Mouse (Mus musculus): Measurements from ENCODE around the gene Poldip3.

Gene Poldip3

DNA sequence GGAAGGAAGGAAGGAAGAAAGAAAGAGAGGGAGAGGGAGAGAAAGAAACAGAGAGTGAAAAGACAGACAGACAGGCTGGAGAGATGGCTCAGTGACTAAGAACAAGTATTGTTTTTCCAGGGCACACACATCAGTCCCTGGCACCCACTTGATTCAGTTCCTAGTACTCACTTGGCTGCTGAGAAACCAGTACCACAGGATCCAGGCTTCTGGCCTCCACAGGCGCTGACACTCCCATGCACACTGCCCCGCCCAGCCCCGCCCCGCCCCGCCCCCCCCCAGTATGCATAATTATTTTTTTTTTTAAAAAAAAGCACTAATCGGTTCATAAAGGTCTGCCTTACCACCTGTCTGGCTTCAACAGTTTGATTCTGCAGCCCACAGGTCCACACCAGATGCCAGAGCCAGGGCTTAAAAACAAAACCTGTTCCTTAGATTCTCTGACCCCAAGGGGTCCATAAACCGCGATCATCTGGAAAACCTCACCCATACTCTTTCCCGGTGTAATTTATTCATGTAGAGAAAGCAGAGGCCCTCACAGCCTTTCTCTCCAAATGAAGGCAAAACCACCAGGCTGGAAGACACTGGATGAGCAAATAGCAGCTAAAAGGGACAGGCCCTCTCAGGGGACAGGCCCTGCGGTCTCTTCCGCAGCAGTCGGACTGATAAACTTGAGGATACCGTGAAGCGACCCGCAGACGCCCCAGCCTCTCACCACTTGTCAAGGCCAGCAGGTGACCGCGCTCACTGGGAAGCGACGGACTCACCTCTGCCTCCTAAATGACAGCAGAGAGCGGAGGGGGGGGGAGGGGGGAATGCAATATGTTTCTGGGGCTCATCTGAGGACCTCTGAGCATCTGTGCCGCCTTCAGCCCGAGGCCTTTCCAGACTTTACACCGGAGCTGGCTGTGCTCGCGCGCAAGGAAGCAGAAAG, 60.4 kb downstream of the Poldip3 start:
- DNase-seq (ENCODE audit: low read depth, low spot score) = no peak

- DNase-seq (ENCODE audit: low read depth, low spot score) = no peak
Observed at GRCm38 (mm10) chr15:83086636-83087328, 62.4 kb downstream of the Poldip3 start.

DNA sequence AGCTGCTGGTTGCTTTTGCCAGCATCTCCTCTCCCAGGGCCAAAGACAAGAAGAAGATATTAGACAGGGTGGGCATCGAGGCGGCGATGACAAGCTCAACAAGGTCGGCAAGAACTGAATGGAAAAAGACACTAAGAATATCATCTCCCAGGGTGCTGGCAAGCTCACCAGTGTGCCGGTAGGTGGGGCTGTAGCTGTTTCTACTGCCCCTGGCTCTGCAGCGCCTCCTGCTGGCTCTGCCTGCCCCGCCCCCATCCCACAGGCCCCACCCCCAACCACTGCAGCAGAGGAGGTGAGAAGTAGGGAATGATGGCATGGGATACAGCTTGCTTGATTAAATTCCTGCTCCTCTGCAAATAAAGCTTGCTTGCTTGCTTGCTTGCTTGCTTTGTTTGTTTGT, 63.3 kb downstream of the Poldip3 start:
- no peak for DNase-seq (ENCODE audit: low read depth, low spot score)

DNA sequence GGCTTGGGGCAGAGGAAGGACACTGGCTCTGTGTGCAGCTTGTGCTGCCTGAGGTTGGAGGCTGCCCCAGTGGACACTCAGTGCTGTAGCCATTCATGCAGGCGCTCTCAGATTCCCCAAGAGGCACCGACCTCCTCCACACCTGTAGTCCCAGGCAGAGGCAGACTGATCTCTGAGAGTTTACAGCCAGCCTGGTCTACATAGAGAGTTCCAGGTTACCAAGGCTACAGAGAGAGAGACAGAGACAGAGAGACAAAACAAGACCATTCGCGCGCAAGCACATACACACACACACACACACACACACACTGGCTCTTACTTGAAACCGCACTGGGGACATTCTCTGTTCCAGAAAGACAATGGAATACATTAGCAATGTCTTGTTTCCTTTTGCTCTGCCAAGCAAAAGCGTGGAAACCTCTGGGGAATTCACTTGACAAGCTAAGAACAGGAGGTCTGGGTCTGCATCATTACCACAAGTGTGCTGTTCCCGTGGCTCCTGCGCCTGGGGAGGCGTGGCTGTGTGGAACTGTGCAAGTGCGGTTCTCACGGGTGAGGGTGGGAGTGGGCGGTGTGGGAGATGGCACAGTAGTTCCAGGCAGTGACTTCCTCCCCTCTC, 65.1 kb downstream of the Poldip3 start:
- no peak for DNase-seq (ENCODE audit: low read depth, low spot score)

- no peak for DNase-seq (ENCODE audit: low read depth, low spot score)
Observed at GRCm38 (mm10) chr15:83083530-83083929, 65.7 kb downstream of the Poldip3 start.

Data from forelimb bud, embryonic 11.5 days (tissue).